Mouse (Mus musculus): ENCODE measurements around the gene Zfp69.

DNA sequence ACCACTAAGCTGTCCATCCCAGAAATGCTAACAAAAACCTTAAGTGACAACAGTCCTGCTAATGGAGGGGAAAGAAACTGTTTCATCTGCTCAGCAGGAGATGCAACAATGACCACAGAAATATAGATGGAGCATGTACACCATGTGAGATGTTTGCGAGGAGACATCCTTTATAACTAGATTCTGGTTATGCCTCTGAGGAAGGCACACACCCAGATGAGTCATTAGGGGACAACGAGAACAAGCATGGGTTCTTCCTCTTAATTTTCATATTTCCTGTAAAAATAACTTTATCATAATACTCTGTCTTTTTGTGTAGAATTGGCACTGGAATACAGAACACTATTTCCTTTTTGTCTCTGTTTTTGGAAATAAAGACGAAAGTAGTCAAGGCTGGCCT, 26.7 kb upstream of the Zfp69 start:
- no peak for TF ChIP-seq CTCF (IDR thresholded peaks at IDR 0.05; ENCODE audit: low read depth)
- no peak for TF ChIP-seq EP300 (IDR thresholded peaks at IDR 0.05; ENCODE audit: low read depth)
